Mouse (Mus musculus) frontal cortex, adult 2 months (tissue): ENCODE data around the gene Kcnma1. TPM values are rescaled to one million over a fixed set of nuclear protein-coding genes. Genes with fewer than 3 reads are reported as not detected.

Source experiments
- DNase-seq, 2 experiments: peaks; one replicate each; pipeline ENCODE4 v3.0.0; 2022; ENCODE audit warnings: low spot score in 1 of 2; ENCODE audit errors: extremely low spot score in 1 of 2
- polyA plus RNA-seq: library from polyadenylated mRNA; depleted of rRNA; stranded (reverse); fragments of >200 nt; gene quantifications from 2 replicates; pipeline ENCODE4 v1.2.3, GENCODE M21; 2012; rRNA removed

The Kcnma1 gene
- polyA plus RNA-seq, 1 experiment: 51.9 TPM

DNA sequence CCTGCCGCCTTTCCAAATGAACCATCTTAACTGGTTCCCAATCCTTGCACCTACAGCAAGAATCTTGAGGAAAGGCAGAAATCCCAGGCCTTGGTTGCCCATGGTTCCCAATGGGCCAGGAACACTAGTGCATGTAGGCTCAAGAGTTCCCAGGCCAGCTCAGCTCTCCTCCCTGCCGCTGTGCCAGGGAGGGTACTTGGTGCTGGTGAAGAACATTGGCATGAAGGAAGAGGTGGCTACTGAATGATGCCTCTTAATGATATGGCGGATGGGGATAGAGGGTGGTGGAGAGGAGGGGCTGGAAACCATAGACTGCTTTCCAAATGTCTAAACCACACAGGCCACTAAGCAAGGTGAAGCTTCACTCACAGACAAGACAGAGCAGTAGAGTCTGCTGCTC, 627.5 kb downstream of the Kcnma1 start:
- no peak for DNase-seq

DNA sequence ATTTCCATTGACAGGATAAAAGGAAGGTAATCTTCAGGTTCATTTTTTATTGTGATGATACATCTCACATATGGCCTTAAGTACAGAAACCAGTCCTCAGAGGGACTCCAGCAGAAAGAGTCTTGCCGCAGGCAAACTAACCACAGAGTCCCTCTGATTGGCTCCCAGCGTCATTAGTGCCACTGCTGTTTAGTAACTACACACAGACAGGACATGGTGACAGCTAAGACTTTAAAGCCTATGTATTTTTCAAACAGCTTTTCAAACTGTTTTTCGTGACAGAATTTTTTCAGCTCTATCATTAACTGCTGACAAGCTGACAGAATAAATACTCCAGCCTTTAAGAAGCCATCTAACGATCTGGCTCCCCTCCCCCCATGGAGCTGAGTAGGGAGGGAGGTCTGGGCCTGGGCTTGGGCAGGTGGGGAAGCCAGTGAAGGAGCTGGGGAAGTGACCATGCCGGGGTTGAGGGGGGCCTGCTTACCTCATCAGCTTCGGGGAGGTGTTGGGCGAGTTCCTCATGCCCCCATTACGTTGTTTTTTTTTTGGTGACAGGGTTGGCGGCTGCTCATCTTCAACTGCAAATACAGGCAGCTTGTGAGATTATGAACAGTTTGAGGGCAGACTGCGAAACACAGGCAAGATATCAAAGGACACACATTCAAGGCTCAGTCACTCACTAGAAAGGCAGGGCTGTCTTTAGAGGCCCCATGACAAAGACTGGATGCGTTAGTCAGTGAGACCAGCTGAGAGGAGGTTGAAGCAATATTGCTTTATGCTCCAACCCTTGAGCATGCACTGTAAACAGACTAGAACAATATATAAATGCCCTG, 628.3 kb downstream of the Kcnma1 start:
- DNase-seq: no peak

DNA sequence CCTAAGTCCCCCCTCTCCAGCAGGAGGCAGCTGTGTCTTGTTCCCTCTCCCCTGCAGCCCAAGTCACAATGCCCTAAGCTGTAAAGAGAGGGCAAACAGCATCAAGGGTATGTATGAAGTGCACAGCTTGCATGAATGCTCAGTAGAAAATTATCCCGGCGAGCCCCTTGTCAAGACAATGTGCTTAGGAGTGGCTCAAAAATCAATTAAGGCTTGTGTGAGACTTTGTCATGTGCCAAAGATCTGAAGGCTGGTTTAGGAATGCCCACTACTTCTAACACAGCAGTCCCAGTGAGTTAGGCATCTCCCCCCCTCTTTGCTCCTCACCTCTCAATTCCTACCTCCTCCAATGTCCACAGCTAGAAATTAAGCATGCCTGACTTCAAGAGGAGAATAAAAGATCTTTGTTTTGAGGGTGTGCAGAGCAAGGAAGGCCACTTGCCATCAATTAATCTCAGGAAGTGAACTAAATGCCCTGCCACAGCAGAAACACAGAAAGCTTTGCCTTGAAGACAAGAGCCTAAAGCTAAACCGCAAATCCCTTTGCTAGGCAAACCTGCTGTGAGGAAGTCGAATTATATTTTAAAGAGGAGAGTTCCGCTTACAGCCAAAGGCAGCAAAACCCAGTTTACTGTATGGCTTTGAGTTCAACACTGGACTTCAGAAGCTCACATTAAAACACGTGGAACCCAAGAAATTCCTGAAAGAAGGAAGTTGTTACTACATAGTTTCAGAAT, 635.8 kb downstream of the Kcnma1 start:
- DNase-seq: no peak

DNA sequence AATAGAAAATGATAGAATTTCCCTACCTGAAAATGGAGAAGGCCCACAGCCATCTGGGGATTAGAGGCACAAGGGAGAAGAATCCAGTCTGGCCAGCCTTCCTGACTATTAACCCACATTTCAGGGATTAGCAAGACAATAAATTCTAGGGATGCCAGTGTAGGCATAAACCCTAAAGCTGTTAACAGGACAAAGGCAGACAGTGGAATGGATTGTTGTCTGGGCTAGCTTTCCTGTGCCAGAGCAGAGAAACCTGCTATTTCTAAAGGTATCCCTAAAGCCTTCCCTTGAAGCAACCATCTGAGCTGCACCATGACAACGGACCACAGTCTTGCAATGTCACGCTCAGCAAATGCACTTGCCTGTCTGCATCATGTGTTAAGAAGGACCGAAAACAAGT, 642.3 kb downstream of the Kcnma1 start:
- DNase-seq: no peak

DNA sequence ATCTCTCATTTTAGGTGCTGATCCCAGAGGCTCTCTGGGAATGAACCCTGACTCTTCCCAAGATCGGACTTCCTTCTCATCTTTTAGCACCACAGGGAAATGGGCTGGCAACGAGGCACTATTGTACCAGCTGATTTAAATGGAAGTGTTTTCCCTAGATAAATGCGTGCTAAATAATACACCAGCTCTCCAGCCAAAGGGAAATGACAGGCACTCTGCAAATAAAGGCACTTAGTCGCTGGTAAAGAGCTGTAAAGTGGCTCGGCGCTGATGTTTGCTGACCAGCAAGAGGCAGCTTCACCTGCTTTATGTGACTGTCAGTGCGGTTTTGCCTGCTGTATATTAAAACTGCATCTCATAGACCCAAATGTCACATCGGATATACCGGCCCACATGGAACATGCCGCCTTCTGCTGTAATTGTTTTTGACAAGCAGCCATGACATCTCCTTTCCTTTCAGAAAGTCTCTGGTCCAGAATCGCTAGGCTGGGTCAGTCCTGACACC, 653.7 kb downstream of the Kcnma1 start:
- no peak for DNase-seq

DNA sequence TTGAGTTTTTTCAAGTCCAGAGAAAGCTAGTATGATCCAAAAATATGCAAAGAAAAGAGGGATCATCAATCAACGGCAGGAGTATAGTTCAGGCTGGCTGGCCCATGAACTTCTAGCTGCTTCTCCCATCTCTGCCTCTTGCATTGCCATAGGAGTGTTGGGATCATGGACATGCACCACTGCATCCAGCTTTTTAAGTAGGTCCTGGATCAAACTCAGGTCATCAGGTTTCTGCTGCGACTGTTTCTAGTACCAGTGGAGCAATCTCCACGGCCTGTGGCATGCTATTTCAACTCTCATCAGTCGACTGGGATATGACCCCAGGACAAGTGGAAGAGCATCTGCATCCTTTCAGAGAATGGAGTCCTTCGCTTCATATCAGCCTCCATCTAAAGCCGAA, 655.5 kb downstream of the Kcnma1 start:
- no peak for DNase-seq

DNA sequence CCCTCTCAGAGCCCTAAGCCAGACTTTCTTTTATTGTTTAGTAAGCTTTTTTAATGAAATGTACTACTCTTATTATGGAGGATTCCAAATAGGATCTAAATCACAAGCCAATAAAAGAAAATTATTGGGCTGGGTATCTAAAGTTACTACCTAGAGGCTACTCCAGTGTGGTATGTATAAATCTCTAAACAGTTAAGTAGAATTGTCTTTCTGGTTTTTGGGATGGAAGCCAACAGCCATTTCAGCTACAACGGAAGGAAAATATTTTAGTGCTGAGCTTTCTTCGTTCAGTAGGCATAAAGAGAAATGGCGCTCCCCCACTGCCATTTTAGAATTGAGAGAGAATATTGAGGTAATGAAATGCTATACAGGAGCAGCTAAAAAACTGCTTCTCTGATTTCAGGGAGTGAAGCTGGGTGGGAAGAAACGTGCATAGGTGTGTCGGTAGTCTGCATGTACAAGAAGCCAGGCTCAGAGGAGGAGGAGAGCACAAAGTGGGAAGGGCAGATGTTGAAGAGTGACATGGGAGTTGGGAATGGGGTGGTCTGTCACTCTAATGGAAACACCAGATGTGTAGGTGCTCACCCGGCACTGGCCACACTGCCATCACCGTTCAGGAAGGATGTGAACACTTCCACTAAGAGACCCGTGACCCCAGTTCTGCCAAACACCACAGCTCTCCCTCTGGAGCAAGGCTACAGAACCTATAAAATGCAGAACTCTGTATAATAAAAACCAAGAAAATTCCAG, 656.6 kb downstream of the Kcnma1 start:
- DNase-seq: no peak

DNA sequence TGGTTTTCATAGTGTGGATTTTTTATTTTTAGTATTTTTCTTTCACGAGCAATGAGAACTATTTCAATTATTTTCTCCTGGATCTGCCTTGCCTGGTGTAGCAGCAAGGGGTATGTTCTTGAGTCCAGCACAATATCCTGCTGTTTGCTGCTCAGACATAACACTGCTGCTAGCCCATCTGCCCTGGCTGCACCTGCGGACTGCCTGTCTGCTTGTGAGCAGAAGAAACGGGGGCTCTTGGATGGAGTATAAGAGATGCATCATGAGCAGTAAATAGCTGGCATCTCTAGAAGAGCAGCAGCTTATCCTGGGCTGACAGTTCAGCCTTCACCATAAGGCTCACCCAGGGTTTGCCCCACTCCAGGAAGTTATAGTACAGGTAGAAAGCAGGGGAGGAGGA, 687.5 kb downstream of the Kcnma1 start:
- no peak for DNase-seq

DNA sequence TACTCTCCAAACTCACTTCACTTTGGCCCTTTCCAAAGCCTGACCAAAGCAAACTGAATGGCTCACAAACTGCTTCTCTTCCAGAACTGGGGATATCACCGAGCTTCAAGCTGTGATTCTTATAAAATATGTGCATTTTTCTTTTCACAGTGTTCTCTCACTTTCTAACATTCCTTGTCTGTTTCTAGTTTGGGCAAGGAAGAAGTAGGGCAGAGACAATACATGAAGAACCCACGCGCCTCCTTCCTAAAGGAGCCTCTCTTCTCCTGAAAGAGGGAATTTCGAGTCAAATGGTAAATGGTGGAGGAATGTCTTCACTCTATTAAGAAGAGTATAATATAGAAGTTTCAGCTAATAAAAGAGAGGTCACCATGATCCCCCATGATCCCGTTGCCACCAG, 709.0 kb downstream of the Kcnma1 start:
- DNase-seq: no peak

DNA sequence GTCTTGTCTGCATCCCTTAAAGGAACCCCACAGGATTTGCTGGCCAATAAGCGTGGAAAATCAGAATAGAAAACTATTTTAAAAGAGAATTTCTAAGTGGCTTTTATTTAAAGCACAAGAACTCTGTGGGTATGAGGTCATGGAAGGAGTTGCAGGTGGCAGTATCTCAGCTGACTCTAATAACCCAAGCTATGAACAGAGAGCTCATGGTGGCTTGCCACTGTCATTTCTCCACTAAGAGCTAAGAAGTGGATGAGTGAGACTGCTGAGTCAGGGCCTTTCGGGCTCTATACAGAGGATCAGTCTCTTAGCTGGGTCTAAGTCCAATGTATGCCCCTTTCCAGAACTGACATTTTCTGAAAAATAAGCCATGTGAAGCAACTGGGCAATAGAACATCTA, 713.8 kb downstream of the Kcnma1 start:
- no peak for DNase-seq

DNA sequence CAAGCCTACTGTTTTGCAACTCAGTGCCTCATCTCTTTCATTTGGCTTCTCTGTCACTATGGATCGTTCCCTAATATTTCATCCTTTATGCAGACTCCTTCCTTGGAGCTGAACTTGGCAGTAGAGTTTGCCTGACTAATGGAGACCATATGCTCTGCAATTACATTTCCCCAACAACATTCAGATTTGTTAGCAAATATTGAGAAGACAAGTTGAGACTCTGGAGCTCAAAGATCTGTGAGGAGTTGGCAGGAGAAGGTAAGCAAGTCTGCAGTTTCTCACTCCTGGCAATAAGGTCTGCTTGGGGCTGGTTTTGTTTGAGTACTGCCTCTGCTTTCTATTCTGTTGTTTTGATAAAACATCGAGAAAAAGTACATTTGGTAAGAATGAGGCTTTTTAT, 723.7 kb downstream of the Kcnma1 start:
- DNase-seq: no peak

DNA sequence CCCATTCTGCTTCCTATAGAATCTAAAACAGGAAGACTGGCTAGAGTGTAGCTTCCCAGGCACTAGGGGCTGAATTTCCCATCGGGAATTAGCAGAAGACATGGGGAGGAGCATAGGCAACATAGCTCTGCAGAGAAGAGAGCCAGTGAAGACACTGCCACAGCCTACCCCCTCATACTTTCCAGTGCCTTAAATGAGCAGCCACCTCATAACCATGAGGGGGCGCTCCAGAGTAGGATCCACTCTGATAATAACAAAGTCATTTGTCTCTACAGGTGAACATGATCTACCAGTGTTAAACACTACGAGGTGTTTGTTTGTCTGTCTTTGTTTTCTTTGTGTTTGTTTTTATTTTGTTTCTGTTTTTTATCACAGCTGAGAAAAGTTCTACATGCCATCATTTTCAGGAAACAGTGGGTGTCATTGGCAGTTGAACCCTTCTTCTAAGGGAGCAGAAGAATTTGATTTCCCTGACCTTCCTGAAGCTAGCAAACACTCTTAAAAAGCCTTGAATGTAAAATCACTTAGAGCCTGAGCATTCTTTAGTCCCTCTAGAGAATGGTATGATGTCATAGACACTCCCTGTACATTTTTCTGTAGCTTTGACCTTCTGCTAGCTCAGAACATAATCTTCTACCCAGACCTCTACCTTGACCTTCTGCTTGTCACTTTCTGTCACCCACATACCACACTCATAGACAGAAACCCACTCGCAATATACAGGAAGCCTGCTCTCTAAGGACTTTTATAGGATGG, 747.6 kb downstream of the Kcnma1 start:
- DNase-seq: no peak

DNA sequence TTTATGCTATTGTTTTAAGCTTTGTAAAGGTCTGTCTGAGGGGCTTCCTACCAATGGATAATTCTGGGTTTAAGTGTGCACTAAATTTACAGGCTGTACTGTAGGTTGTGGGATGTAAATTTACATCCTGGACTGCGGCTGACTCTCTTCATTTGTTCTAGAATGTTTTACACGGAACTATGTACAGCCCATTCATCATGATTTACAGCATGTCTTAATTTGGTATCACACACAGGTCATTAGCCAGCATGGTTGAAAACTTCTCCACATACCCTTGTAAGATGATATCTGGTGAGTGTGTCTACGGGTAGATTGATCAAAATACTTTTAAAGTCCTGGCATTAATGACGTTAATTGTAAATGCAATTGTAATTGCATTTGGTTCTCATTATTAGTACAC, 761.1 kb downstream of the Kcnma1 start:
- DNase-seq: no peak

DNA sequence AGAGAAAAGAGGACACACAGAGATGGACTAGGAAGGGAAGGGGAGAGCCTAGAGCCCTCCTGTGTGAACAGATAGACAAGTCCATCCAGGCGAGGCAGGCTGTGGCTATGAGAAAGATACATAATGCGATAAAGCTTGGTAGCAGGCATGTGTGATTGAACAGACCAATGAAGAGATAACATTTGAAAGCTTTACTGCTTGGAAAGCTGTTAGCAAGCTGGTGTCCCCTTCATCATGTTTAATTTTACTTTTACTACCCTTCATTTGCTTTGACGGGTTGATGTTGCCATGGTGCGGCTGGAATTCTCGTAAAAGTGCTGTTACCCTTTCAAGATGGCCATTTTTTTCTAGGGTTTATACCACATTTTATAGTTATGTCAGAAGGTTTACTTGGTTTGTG, 769.8 kb downstream of the Kcnma1 start:
- DNase-seq: no peak

DNA sequence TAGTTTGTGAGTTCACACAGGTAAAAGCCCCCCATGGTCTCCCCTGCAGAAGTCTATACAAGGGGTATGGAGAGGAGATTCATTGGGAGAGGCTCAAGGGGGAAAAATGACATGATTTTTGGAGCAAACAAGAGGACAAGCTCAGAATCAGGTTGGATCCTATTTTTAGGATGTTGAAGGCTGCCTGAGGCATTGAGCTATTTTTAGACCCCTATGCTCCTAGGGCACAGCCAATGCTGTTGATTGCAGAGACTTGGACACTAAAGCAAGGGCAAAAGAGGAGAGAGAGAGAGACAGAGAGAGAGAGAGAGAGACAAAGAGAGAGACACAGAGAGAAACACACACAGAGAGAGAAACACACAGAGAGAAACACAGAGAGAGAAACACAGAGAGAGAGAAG, 770.4 kb downstream of the Kcnma1 start:
- no peak for DNase-seq

Other genes starting within 250 kb of the Kcnma1 start
- 29.8 and 32.3 TPM in 2 replicates for gene Dlg5, start 231.4 kb upstream of the Kcnma1 start, polyA plus RNA-seq